In genomic region chr19:4756921-4757320, GRCm38 (mm10) we compare ENCODE assay signal across 8 mouse cellular contexts. TPM values are rescaled to one million over a fixed set of nuclear protein-coding genes. Genes with fewer than 3 reads are reported as not detected.
DNase-seq lines count a peak whose midpoint lies in the region; ATAC-seq and TF ChIP-seq lines count a peak whose summit lies in the region.

No protein-coding gene starts in this region.

- no peak for TF ChIP-seq POLR2A in liver, adult 2 months (IDR thresholded peaks at IDR 0.05; ENCODE audit: extremely low read depth, insufficient read depth, low read length)

- H3K9me3 ChIP-seq in embryonic facial prominence, embryonic 14.5 days (ENCODE audit: control insufficient read depth, low read length) = no peaks in the 10 kb centered on the region
- no peaks in the 10 kb centered on the region for H3K9me3 ChIP-seq in limb, embryonic 11.5 days (ENCODE audit: control insufficient read depth, low read length)
- no peaks in the 10 kb centered on the region for H3K9me3 ChIP-seq in neural tube, embryonic 15.5 days (replicated peaks)

- 6% methylated on average over 9 of the region's 9 CpGs for WGBS in liver, adult 2 months
- 9% methylated on average over 9 of the region's 9 CpGs for WGBS in embryonic facial prominence, embryonic 14.5 days
- WGBS in limb, embryonic 11.5 days = 8% methylated on average over 9 of the region's 9 CpGs
- 1% methylated on average over 9 of the region's 9 CpGs for WGBS in neural tube, embryonic 15.5 days

- peaks cover 5% of the 10 kb centered on the region for H3K79me2 ChIP-seq in liver, adult 2 months (ENCODE audit: control insufficient read depth, insufficient read depth, low read length)

- H3K4me1 ChIP-seq in liver, adult 2 months (ENCODE audit: control insufficient read depth, insufficient read depth, low read length) = peaks cover 13% of the 10 kb centered on the region
- H3K4me1 ChIP-seq in embryonic facial prominence, embryonic 14.5 days (ENCODE audit: control insufficient read depth, insufficient read depth, low read length) = peaks cover 23% of the 10 kb centered on the region
- peaks cover 10% of the 10 kb centered on the region for H3K4me1 ChIP-seq in limb, embryonic 11.5 days (ENCODE audit: control insufficient read depth, insufficient read depth, low read length)
- H3K4me1 ChIP-seq in neural tube, embryonic 15.5 days = peaks cover 43% of the 10 kb centered on the region

- no peak for ATAC-seq in embryonic facial prominence, embryonic 14.5 days (ENCODE audit: low read depth)
- ATAC-seq in limb, embryonic 11.5 days (ENCODE audit: insufficient number of reproducible peaks, low FRiP score, low TSS enrichment, low read depth) = peak; percentile 7; the same call in 1 of the 2 replicates
- ATAC-seq in neural tube, embryonic 15.5 days (ENCODE audit: low FRiP score) = no peak

- peak overlapping the region; percentile 92 for H3K4me3 ChIP-seq in liver, adult 2 months (ENCODE audit: insufficient read depth, low read depth, low read length)
- peak overlapping the region; percentile 58 for H3K4me3 ChIP-seq in embryonic facial prominence, embryonic 14.5 days (ENCODE audit: low read depth, low read length)
- peak overlapping the region; percentile 50 for H3K4me3 ChIP-seq in limb, embryonic 11.5 days (ENCODE audit: low read depth, low read length)
- H3K4me3 ChIP-seq in neural tube, embryonic 15.5 days (replicated peaks) = peak overlapping the region; percentile 79

- peak overlapping the region; percentile 75 for H3K4me2 ChIP-seq in embryonic facial prominence, embryonic 14.5 days (ENCODE audit: low read depth, low read length)
- H3K4me2 ChIP-seq in limb, embryonic 11.5 days (ENCODE audit: low read depth, severe bottlenecking) = peak overlapping the region; percentile 80
- H3K4me2 ChIP-seq in neural tube, embryonic 15.5 days = peak overlapping the region; percentile 74

- peaks cover 5% of the 10 kb centered on the region for H3K36me3 ChIP-seq in liver, adult 2 months (ENCODE audit: control insufficient read depth, insufficient read depth, low read length)
- peaks cover 37% of the 10 kb centered on the region for H3K36me3 ChIP-seq in embryonic facial prominence, embryonic 14.5 days (ENCODE audit: control insufficient read depth, insufficient read depth, low read length)
- H3K36me3 ChIP-seq in limb, embryonic 11.5 days (ENCODE audit: control insufficient read depth, insufficient read depth, low read length) = peaks cover 4% of the 10 kb centered on the region; the same call in 1 of the 2 replicates
- peaks cover 15% of the 10 kb centered on the region for H3K36me3 ChIP-seq in neural tube, embryonic 15.5 days

- no peak for DNase-seq in liver, adult 2 months (ENCODE audit: extremely low read depth, low read depth, low spot score)
- no peak for DNase-seq in liver
- no peak for DNase-seq in embryonic facial prominence, embryonic 14.5 days (ENCODE audit: low spot score)
- no peak for DNase-seq in limb, embryonic 11.5 days (ENCODE audit: low spot score)
- DNase-seq in gastrocnemius, postnatal 4 days (ENCODE audit: low spot score in 2 of 2) = no peak
- DNase-seq in embryo, embryonic 9.5 days (ENCODE audit: extremely low spot score) = no peak
- DNase-seq in adrenal gland, postnatal 14 days = no peak

- peak overlapping the region; percentile 93 for H3K9ac ChIP-seq in liver, adult 2 months (ENCODE audit: low read depth, low read length)
- peak overlapping the region; percentile 80 for H3K9ac ChIP-seq in embryonic facial prominence, embryonic 14.5 days (ENCODE audit: low read depth, low read length)
- H3K9ac ChIP-seq in limb, embryonic 11.5 days (ENCODE audit: low read length) = peak overlapping the region; percentile 77
- H3K9ac ChIP-seq in neural tube, embryonic 15.5 days (replicated peaks) = peak overlapping the region; percentile 86

- H3K27ac ChIP-seq in liver, adult 2 months (replicated peaks; ENCODE audit: insufficient read depth, low read depth, low read length) = peak overlapping the region; percentile 89
- H3K27ac ChIP-seq in embryonic facial prominence, embryonic 14.5 days (replicated peaks; ENCODE audit: low read depth, low read length) = peak overlapping the region; percentile 90; the same call in 1 of the 2 replicates
- H3K27ac ChIP-seq in limb, embryonic 11.5 days (replicated peaks; ENCODE audit: low read depth, low read length) = peak overlapping the region; percentile 73
- H3K27ac ChIP-seq in neural tube, embryonic 15.5 days (replicated peaks) = peak overlapping the region; percentile 98

- no peaks in the 10 kb centered on the region for H3K27me3 ChIP-seq in liver, adult 2 months (ENCODE audit: control insufficient read depth, insufficient read depth, low read length)
- H3K27me3 ChIP-seq in embryonic facial prominence, embryonic 14.5 days (replicated peaks; ENCODE audit: control insufficient read depth, insufficient read depth, low read length) = no peaks in the 10 kb centered on the region
- H3K27me3 ChIP-seq in limb, embryonic 11.5 days (ENCODE audit: control insufficient read depth, insufficient read depth, low read length) = no peaks in the 10 kb centered on the region
- H3K27me3 ChIP-seq in neural tube, embryonic 15.5 days (replicated peaks) = no peaks in the 10 kb centered on the region

- no peak for TF ChIP-seq CTCF in liver, adult 2 months (IDR thresholded peaks at IDR 0.05; ENCODE audit: low read depth, low read length)

RNA-seq across cellular contexts. Expression of gene Rbm4b, which starts 0.6 kb away (rescaled TPM):
- 19.9 and 20.3 TPM in 2 replicates for total RNA-seq in liver, adult 2 months (2014; rRNA removed)
- polyA plus RNA-seq in liver, adult 2 months (2012; rRNA removed) = 6.8 and 7.9 TPM in 2 replicates
- 41.1 and 50.0 TPM in 2 replicates for polyA plus RNA-seq in embryonic facial prominence, embryonic 14.5 days (2014; fragmentation: Nextera tagmentation; extraction: Ambion mirVana)
- polyA plus RNA-seq in limb, embryonic 11.5 days (2014; fragmentation: Nextera tagmentation; extraction: Ambion mirVana) = 107 TPM in 2 replicates
- polyA plus RNA-seq in neural tube, embryonic 15.5 days (2015; fragmentation: Nextera tagmentation; extraction: Ambion mirVana) = 119 and 132 TPM in 2 replicates
- 1 to 10 TPM; 7.4 TPM for total RNA-seq in gastrocnemius, postnatal 4 days (2021)
- 13.1 and 15.2 TPM in 2 replicates for total RNA-seq in adrenal gland, postnatal 14 days (2021)

RNA-seq across cellular contexts. Expression of gene Rbm4, which starts 36.8 kb away (rescaled TPM):
- total RNA-seq in liver, adult 2 months (2014; rRNA removed) = 58.4 and 67.7 TPM in 2 replicates
- 25.7 and 32.8 TPM in 2 replicates for polyA plus RNA-seq in liver, adult 2 months (2012; rRNA removed)
- 68.6 and 72.0 TPM in 2 replicates for polyA plus RNA-seq in embryonic facial prominence, embryonic 14.5 days (2014; fragmentation: Nextera tagmentation; extraction: Ambion mirVana)
- polyA plus RNA-seq in limb, embryonic 11.5 days (2014; fragmentation: Nextera tagmentation; extraction: Ambion mirVana) = 105 and 109 TPM in 2 replicates
- 67.2 and 76.2 TPM in 2 replicates for polyA plus RNA-seq in neural tube, embryonic 15.5 days (2015; fragmentation: Nextera tagmentation; extraction: Ambion mirVana)
- total RNA-seq in gastrocnemius, postnatal 4 days (2021) = 10 to 100 TPM; 53.3 to 68.4 TPM
- 57.2 and 60.3 TPM in 2 replicates for total RNA-seq in adrenal gland, postnatal 14 days (2021)

RNA-seq across cellular contexts. Expression of gene Sptbn2, which starts 46.0 kb away (rescaled TPM):
- total RNA-seq in liver, adult 2 months (2014; rRNA removed) = 36.7 and 41.3 TPM in 2 replicates
- 11.7 and 12.9 TPM in 2 replicates for polyA plus RNA-seq in liver, adult 2 months (2012; rRNA removed)
- polyA plus RNA-seq in embryonic facial prominence, embryonic 14.5 days (2014; fragmentation: Nextera tagmentation; extraction: Ambion mirVana) = 3.7 and 4.0 TPM in 2 replicates
- 2.1 and 2.5 TPM in 2 replicates for polyA plus RNA-seq in limb, embryonic 11.5 days (2014; fragmentation: Nextera tagmentation; extraction: Ambion mirVana)
- 19.0 and 25.6 TPM in 2 replicates for polyA plus RNA-seq in neural tube, embryonic 15.5 days (2015; fragmentation: Nextera tagmentation; extraction: Ambion mirVana)
- under 1 TPM; 0.18 to 0.39 TPM for total RNA-seq in gastrocnemius, postnatal 4 days (2021)
- 3.3 and 5.9 TPM in 2 replicates for total RNA-seq in adrenal gland, postnatal 14 days (2021)

RNA-seq across cellular contexts. Expression of gene Gm21992, which starts 54.5 kb away (rescaled TPM):
- total RNA-seq in liver, adult 2 months (2014; rRNA removed) = 4.8 and 9.9 TPM in 2 replicates
- polyA plus RNA-seq in liver, adult 2 months (2012; rRNA removed) = 22.3 and 23.6 TPM in 2 replicates
- polyA plus RNA-seq in embryonic facial prominence, embryonic 14.5 days (2014; fragmentation: Nextera tagmentation; extraction: Ambion mirVana) = 14.9 and 17.1 TPM in 2 replicates
- polyA plus RNA-seq in limb, embryonic 11.5 days (2014; fragmentation: Nextera tagmentation; extraction: Ambion mirVana) = 27.6 and 31.8 TPM in 2 replicates
- polyA plus RNA-seq in neural tube, embryonic 15.5 days (2015; fragmentation: Nextera tagmentation; extraction: Ambion mirVana) = 14.8 and 20.1 TPM in 2 replicates
- 10 to 100 TPM; 15.4 to 22.9 TPM for total RNA-seq in gastrocnemius, postnatal 4 days (2021)
- total RNA-seq in adrenal gland, postnatal 14 days (2021) = 23.1 and 30.8 TPM in 2 replicates

RNA-seq across cellular contexts. Expression of gene Rbm14, which starts 54.5 kb away (rescaled TPM):
- 9.0 and 12.6 TPM in 2 replicates for total RNA-seq in liver, adult 2 months (2014; rRNA removed)
- 18.4 and 26.1 TPM in 2 replicates for polyA plus RNA-seq in liver, adult 2 months (2012; rRNA removed)
- polyA plus RNA-seq in embryonic facial prominence, embryonic 14.5 days (2014; fragmentation: Nextera tagmentation; extraction: Ambion mirVana) = 61.5 and 65.3 TPM in 2 replicates
- 119 and 122 TPM in 2 replicates for polyA plus RNA-seq in limb, embryonic 11.5 days (2014; fragmentation: Nextera tagmentation; extraction: Ambion mirVana)
- 55.0 and 65.1 TPM in 2 replicates for polyA plus RNA-seq in neural tube, embryonic 15.5 days (2015; fragmentation: Nextera tagmentation; extraction: Ambion mirVana)
- total RNA-seq in gastrocnemius, postnatal 4 days (2021) = 10 to 100 TPM; 33.6 to 46.1 TPM
- total RNA-seq in adrenal gland, postnatal 14 days (2021) = 43.5 and 45.4 TPM in 2 replicates
